Mouse (Mus musculus) heart, postnatal 0 days (tissue): ENCODE data around the gene Ank2.

ENCODE experiments used
- CTCF ChIP-seq: IDR thresholded peaks from 2 replicates; pipeline ENCODE4 v1.5.1; 2016; ENCODE audit warnings: antibody characterized with exemption, control low read depth, low read depth
- EP300 ChIP-seq: IDR thresholded peaks from 2 replicates; pipeline ENCODE4 v1.6.1; 2016; ENCODE audit warnings: antibody characterized with exemption, low read depth

DNA sequence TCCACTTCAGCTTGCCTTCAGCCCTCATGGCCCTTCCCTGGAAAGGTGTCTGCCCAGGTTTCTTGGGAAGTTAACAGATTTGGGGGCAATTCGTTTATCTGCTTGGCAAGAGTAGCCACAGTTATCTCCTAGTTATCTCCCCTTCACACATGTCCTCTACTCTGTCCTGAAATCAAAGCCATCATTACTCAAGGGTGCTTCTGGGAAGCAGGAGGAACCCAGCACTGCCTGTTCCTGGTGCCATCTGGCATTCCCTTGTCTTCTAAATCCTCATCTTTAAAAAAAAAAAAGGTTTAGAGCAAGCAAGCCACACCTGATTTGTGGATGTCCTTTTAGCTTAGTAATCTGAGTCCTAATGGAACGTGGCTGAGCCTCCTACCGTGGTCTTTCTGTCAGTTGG is 335.4 kb downstream of the Ank2 start:
- TF ChIP-seq CTCF, result no peak
- no peak for TF ChIP-seq EP300
